Mouse (Mus musculus) brown adipose tissue, adult 24 weeks (tissue): ENCODE measurements around the gene Fam241b. TPM values are rescaled to one million over a fixed set of nuclear protein-coding genes. Genes with fewer than 3 reads are reported as not detected.

ENCODE experiments used
- H3K27ac ChIP-seq: fragments of 200-500 bp; replicated peaks from 2 replicates; pipeline ENCODE4 v1.5.1; 2012; ENCODE audit warnings: low read depth, mild to moderate bottlenecking, low read length
- H3K4me1 ChIP-seq: fragments of 200-500 bp; 2 replicates; pipeline ENCODE4 v1.6.1; 2012; ENCODE audit warnings: low read length, mixed read lengths; ENCODE audit not compliant: control insufficient read depth, insufficient read depth, insufficient read length
- H3K4me3 ChIP-seq: fragments of 200-500 bp; 2 replicates; pipeline ENCODE4 v1.5.1; 2012; ENCODE audit warnings: low read depth, mild to moderate bottlenecking, low read length, moderate library complexity; ENCODE audit not compliant: insufficient read depth
- polyA plus RNA-seq: library from polyadenylated mRNA; stranded (reverse); fragments of >200 nt; gene quantifications from 2 replicates; pipeline ENCODE4 v1.2.4, GENCODE M21; 2012; ENCODE audit not compliant: missing spikeins, insufficient read depth, insufficient read length

Fam241b gene
- polyA plus RNA-seq, result 5.2 and 6.9 TPM in 2 replicates

DNA sequence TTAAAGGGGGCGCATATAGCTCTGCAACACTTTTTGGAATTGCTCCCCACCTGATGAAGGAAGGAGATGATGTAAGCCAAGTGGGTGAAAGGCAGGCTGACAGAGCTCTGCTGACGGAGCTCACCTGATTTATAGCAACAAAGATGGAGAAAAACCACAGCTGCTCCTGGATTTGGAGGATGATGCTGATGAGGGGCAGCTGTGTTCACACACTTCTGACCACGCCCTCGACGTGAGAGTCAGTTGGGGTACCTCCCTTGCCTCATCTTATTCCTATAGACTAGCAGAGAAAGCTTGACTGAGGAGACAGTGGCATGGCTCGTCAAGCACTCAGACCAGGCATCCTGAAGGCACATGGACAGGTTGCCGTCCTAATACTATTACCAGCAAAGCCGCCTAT, at the start of gene Fam241b:
Gene Fam241b, minus strand, starts transcription at position 101 of the 400 bp plus-strand sequence.
- no peak within 1 kb of the TSS for H3K4me3 ChIP-seq
- H3K4me1 ChIP-seq, result no peaks in the 10 kb centered on the region
- H3K27ac ChIP-seq, result no peak within 1 kb of the TSS

DNA sequence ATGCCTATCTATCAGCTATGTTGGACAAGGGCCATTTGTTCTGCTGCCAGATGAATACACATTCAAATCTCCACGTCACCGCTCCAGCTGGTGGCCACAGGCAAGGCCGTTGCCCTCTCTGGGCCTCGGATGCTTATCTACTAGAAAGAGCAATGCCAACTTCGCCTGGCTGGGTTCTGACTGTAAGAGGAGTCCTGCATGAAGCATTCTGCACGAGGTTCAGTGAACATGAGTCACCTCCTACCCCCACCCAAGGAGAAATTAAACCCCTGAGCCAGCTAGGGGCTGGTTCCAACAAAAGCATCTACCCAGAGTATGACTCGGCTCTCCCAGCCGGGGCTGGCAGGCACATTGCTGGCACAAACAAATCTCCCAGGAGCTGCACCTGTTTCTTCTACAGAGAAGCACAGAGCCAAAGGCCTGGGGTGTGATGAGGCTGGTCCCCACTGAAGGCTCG, 49.0 kb upstream of the Fam241b start:
- Histone ChIP-seq H3K4me1 (peaks cover 14% of the 10 kb centered on the region), H3K27ac (no peak overlapping the region)

GRCm38 (mm10) chr10:62190821-62191220, 47.1 kb upstream of the Fam241b start:
- Histone ChIP-seq H3K4me1 (peaks cover 12% of the 10 kb centered on the region), H3K4me3 (no peak overlapping the region), H3K27ac (no peak overlapping the region)

More for the DNA sequence above, 49.0 kb upstream of the Fam241b start:
- H3K4me3 ChIP-seq, result no peak overlapping the region

DNA sequence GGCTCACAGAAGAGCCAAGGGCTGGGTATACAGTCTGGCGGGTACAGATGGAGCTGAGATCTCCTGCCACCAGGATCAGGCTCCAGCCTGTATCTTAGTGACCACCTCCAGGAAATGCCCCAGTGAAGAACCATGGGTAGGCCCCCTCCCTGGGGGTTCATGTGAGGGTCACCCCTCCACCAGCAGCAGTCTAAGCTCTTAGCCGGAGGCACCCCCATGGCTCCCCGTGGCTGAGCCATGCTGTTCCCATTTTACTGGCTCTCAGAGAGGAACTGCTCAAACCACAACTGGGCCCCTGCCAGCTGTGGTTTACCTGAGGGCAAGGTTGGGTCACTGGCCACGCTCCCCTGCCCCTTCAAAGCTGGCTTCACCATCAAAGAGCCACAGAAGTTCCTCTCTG, 46.2 kb upstream of the Fam241b start:
- Histone ChIP-seq H3K4me1 (peaks cover 4% of the 10 kb centered on the region; the same call in 1 of the 2 replicates), H3K27ac (no peak overlapping the region), H3K4me3 (no peak overlapping the region)

DNA sequence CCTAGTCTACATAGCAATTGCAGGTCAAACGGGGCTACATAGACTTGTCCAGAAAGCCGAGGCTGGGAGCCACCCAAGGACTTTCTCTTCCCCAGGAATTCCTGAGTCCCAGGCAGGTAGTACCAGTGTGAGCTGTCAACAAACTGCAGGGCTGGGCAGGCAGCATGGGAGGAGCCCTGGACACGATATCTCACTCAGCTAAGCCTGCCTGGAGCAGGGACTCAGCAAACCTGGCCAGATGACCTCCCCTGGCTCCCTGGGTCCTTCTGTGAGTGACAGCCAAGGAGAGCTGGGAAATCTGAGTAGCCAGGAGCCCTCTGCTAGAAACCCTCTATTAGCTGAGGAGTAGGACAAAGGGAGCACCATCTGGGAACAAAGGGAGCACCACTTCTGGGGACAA, 45.6 kb upstream of the Fam241b start:
- Histone ChIP-seq H3K4me1 (peaks cover 4% of the 10 kb centered on the region; the same call in 1 of the 2 replicates), H3K27ac (no peak overlapping the region), H3K4me3 (no peak overlapping the region)

DNA sequence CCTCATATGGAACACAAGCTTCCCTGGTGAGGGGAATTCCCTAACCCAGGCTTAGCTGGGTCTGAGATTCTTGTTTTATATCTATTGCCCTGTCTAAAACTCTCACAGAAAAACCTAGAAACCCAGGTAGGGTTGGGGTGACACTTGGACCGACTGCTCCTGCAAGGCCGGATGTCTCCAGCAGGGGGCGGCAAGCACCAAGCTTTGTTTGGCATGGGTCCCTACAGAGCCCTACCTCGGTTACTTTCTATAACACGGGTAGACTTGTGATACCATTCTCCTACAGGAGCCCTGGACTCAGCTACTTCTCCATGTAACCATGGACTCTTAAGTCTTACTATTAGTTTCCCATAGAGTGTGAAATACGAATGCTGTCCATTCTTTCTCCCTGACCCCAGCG, 43.2 kb upstream of the Fam241b start:
- Histone ChIP-seq H3K4me1 (no peaks in the 10 kb centered on the region), H3K27ac (no peak overlapping the region), H3K4me3 (no peak overlapping the region)

GRCm38 (mm10) chr10:62183053-62183452, 39.3 kb upstream of the Fam241b start:
- no peaks in the 10 kb centered on the region for H3K4me1 ChIP-seq
- no peak overlapping the region for H3K27ac ChIP-seq
- H3K4me3 ChIP-seq, result no peak overlapping the region

DNA sequence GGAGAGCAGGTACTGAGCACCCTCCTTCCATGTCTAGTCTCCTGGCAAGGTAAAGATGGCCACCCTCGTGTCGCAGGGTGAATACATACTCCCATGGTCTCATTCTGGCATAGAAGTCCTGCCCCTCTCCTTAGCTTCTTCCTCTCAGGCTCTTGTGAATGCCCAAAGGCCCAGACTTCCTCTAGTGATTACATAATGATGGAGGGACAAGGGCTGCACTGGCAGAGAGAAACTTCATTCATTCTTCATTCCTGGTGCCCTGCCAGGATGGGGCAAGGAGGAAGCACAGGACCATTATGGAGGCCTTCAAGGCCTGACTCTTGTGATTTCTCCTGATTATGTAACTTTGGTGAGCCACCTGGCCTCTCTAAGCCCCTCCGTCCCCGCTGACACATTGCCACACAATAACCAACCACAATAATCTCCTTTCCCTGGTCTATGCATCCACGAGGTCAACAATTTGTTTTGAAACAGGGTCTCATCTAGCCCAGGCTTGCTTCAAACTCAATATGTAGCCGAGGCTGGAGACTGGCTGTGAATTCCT, 38.8 kb upstream of the Fam241b start:
- Histone ChIP-seq H3K4me1 (no peaks in the 10 kb centered on the region), H3K4me3 (no peak overlapping the region), H3K27ac (no peak overlapping the region)

DNA sequence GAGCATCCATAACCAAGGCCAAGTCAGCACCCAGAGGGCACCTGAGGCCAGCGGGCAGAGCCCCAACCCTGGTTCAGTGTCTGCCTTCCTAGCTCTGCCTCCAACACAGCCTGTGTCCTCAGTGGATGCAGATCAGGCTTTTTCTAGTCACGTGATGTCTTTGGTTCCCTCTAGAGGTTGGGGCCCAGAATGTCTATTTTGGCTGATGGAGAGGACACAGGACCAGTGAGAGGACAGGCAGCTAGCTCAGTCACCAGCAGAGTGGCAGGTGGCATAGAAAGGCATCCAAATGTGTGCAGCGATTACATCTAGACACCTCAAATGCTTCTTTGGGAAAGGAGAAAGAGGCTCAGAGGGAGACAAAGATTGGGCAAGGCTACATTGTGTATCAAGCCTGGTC, 38.0 kb upstream of the Fam241b start:
- no peaks in the 10 kb centered on the region for H3K4me1 ChIP-seq
- H3K27ac ChIP-seq, result no peak overlapping the region
- no peak overlapping the region for H3K4me3 ChIP-seq

DNA sequence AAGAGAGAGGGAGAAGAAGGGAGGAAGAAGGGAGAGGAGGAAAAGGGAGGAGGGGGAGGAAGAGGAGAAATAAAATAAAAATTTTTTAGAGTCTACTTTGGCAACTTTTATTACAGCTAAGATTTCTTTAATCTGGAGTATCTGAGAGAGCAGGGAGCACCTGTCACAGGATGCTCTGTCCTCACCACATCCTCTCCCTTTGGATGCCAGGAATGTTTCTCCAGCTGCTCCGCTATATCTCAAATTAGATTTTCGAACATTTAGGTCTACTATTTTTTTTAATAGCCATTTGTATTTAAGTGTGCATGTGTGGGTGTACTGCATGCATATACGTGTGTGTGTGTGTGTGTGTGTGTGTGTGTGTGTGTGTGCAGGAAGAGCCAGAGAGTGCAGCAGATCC, 36.2 kb upstream of the Fam241b start:
- Histone ChIP-seq H3K4me3 (no peak overlapping the region), H3K27ac (no peak overlapping the region), H3K4me1 (no peaks in the 10 kb centered on the region)

- H3K4me1 ChIP-seq, result no peaks in the 10 kb centered on the region
- no peak overlapping the region for H3K4me3 ChIP-seq
- no peak overlapping the region for H3K27ac ChIP-seq
Measured at GRCm38 (mm10) chr10:62174533-62175313, 31.0 kb upstream of the Fam241b start.

DNA sequence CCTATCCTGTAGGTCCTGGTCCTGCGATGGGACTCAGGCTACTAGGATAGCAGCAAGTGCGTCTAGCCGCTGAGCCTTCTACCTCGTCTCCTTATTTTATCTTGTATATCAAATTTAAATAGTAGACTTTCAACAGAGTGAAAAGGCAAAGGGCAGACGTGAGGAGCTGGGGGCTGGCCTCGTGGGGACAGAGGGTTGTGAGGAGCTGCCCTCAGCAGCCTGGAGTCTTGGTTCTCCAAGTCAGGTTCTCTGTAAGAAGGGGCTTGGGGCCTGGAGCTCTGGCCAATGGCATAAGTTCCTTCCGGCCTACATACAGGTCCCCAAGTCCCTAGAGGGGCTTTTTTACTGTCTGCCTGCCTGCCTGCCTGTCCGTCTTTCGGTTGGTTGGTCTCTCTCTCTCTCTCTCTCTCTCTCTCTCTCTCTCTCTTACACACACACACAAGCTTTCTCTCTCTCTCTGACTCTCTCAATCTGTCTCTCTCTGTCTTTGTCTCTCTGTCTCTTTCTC, 30.3 kb upstream of the Fam241b start:
- Histone ChIP-seq H3K4me3 (no peak overlapping the region), H3K4me1 (no peaks in the 10 kb centered on the region), H3K27ac (no peak overlapping the region)

- no peak overlapping the region for H3K27ac ChIP-seq
- H3K4me1 ChIP-seq, result no peaks in the 10 kb centered on the region
- no peak overlapping the region for H3K4me3 ChIP-seq
Measured at GRCm38 (mm10) chr10:62172841-62173553, 29.3 kb upstream of the Fam241b start.

GRCm38 (mm10) chr10:62162410-62162809, 18.7 kb upstream of the Fam241b start:
- Histone ChIP-seq H3K4me3 (no peak overlapping the region), H3K4me1 (no peaks in the 10 kb centered on the region), H3K27ac (no peak overlapping the region)

- Histone ChIP-seq H3K27ac (no peak overlapping the region), H3K4me3 (no peak overlapping the region), H3K4me1 (no peaks in the 10 kb centered on the region)
Measured at GRCm38 (mm10) chr10:62149929-62150328, 6.2 kb upstream of the Fam241b start.
